Mouse (Mus musculus) CD4-positive, CD25-positive, alpha-beta regulatory T cell, adult 2 months (primary cell): ENCODE data around the gene B3galt1.

ENCODE experiments used
- DNase-seq: peaks from one replicate; pipeline ENCODE4 v3.0.0-alpha.2; 2012; ENCODE audit warnings: low read depth, low spot score

The B3galt1 gene

DNA sequence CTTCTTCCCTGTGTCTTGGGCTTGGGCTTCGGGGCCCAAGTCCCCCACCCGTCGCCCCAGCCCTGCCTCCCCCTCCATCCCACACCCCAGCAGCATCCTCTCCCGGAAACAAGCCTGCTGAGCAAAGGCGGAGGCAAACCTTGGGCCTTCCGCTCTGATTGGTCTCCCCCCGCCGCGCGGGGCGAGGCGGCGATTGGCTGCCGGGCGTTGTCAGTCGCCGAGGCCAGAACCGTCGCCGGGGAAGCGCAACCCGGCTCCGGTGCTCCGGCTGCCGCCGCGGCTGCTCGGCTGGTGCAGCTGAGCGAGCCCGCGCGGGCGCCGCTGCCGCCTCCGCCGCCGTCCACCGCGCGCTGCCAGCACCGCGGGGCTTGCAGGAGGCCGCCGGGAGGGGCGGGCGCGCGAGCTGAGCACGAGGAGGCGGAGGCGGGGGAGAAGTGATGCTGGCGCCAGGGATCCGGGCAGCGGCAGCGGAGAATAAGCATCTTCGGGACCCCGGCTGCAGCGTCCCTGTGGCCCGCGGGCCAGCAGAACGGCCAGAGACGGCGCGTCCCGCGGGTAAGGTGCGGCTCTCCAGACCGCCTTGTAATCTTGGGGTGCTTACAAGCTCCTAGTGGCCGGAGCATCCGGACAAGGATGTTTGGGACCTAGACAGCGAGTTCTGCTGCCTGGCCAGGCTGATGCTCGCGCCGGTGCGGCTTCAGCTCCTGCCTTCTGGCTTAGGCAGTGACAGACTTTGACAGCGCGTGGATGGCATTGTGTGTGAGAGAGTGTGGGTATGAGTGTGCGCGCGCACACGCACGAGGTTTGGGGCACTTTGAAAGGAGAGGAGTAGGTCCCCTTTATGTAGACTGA lies at the start of gene B3galt1:
TSS of gene B3galt1 (plus strand) at position 392 of the 852 bp plus-strand sequence.
- DNase-seq = peak; percentile 54

DNA sequence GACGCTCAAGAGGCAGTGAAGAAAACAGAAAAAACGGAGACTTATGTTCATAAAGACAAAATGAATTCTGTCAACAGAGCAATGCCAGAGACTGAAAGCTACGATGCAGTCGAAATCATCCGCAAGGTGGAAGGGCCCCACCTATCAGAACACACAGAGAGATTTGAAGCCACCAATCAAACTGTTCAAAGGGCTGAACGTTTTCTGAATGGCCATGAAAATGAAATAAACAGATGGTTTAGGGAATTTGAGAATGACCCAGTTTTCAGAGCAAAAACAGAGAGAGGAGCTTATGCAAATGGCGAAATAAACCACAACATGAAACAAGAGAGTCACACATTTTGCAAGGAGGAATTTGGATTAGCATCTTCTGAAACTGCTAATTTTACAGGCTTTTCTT lies 49.3 kb upstream of the B3galt1 start:
- no peak for DNase-seq

DNA sequence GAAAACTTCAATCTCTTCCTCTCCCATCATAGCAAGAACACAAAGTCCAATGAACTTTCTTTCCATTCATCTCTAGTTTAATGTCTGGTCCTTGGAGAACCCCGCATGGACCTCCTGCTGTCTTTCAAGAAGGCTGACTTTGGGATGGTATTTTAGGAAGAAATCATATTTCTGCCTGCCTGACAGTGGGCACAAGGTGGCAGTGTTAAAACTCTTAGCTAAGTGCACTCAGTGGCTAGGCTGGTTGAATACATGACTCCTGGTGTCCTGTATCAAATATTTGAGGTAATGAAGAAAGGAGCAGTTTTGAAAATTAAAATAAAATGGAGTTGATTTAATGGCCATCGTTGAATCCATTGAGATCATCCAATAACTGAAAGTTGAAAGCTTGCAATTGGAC lies 30.3 kb upstream of the B3galt1 start:
- DNase-seq = no peak

DNA sequence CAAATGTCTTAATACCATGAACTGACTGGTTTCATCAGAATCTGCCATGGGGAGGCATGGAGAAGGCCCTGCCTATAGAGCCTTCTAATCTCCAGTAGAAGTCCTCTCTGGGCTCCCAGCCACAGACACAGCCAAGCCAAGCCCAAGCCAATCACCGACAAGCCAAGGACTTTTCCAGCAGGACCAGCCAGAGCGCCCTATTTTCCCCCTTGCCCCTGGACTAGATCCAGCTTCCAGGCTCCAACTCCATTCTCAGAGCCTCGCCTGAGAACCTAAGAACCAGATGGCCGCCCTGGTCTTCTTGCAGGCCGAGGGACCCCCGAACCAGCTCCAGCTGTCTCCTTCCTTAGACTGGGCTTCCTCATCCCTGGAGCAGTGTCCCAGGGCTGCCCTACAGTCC lies 26.2 kb upstream of the B3galt1 start:
- no peak for DNase-seq

- DNase-seq = no peak
Measured at GRCm38 (mm10) chr2:67541957-67542696, 23.5 kb upstream of the B3galt1 start.

GRCm38 (mm10) chr2:67544426-67544825 lies 21.2 kb upstream of the B3galt1 start:
- no peak for DNase-seq

- no peak for DNase-seq
Measured at GRCm38 (mm10) chr2:67564851-67565479, 706 bp upstream of the B3galt1 start.

- DNase-seq = no peak
Measured at GRCm38 (mm10) chr2:67566566-67566965, 895 bp downstream of the B3galt1 start.

DNA sequence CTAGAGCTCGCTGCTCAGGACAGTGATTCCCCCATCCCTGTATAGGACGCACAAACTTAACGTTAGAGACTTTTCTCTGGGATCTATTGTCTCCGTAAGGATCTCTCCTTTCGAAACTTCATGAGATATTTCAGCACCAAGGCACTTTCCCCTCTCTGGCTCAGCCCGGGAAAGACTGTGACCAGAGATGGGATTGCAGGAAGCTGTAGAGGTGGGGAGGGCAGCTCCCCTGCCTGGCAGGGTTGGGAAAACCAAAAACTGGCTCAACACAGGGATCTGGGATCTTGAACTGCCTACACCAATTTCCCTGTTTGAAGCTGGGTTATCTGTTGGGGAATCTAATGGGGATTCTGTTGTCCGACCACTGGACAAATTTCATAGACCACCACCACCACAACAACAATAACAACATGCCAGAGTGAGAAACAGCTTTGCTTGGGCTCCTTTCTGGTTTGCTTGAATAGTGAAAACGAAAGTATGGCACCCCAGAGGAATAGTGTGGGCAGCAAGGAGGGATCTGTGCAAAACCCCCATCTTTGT lies 1.5 kb downstream of the B3galt1 start:
- no peak for DNase-seq

GRCm38 (mm10) chr2:67576634-67577033 lies 11.0 kb downstream of the B3galt1 start:
- no peak for DNase-seq

DNA sequence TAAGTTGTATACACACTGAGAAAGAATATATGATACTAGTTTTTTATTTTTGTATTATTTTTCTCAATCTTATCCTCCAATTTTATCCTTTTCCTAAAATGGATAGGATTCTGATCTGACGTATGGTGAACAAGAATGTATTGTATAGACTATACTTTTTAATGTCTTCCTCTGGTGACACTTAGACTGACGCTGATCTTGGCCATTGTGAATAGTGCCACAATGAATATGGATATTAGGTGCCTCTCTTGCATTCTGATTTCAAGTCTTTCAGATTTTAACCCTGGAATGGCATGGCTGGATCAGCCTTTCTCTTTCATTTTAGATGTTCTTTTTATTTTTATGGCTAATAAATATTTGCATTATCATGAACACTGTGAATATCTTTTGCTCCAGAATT lies 17.4 kb downstream of the B3galt1 start:
- no peak for DNase-seq

DNA sequence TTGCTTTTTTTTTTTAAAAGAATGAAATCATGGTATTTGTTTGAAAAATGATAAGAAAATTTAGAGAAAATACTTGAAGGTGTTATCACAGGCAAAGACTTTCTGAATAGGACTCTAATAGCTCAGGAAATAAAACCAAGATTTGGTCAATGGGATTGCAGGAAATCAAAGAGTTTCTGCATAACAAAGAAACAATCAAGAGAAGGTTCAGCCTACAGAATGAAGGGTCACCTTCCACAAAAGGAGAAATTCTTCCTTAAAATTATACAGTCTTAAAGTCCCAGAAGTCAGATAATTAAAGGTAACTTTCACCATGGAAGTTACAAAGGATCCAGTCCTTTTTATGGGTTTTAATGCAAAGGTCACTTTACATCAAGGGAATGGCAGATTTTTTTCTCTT lies 24.7 kb downstream of the B3galt1 start:
- no peak for DNase-seq

DNA sequence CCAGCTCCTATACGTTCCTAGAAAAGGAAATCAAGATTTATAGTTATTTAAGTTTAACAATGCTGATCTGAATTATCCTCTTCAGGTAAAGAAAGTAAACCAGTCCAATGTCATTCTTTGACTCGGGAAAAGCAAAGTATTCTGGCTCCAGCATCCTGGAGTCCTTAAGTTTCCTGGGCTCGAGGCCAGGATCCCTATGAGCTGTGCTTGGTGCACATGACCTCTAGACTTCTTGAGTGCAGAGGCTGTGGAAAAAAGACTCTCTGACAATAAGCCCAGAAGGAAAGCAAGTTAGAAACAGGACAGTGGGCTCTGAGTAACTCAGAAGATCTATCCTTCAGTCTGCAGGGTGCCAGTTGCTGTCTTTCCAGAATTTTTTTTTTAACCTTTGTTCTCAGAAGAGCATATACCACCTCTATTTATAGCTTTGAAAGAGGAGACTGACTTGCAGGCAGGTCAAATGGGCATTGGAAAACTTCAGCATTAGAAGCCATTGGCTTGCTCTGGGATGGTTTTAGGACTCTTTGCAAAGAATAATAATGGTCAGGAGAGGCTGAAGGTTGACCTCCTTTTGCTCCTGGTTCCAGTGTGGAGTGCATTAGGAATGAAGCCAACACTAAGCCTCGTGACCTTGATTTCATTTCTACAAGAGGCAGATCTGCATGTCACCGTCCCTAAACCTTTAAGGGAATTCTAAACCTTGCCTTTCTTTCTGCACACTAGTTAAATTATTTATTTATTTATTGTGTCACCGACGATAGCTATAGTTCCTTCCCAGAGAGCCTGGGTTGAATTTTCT lies 26.4 kb downstream of the B3galt1 start:
- DNase-seq = no peak

DNA sequence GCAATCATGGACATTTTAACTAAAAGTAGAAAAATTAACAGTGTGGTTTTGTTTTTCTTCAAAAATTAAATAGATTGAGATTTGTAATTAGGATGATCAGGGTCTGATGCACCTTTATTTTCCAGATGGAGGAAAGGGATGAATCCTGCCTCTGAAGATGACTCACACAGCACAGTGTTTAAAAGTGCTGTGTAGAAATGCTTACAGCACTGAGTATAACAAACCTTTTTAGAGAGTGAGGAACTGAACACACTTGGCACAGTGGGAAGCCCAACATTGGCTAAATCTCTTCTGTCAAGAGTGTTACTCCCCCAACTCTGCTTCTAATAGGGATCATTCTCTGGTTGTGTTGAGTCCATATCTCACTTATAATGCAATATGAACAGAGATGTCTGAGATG lies 57.2 kb downstream of the B3galt1 start:
- no peak for DNase-seq

GRCm38 (mm10) chr2:67627667-67628066 lies 62.0 kb downstream of the B3galt1 start:
- no peak for DNase-seq

GRCm38 (mm10) chr2:67628289-67628688 lies 62.6 kb downstream of the B3galt1 start:
- DNase-seq = no peak

GRCm38 (mm10) chr2:67654847-67655246 lies 89.2 kb downstream of the B3galt1 start:
- no peak for DNase-seq

GRCm38 (mm10) chr2:67657372-67657771 lies 91.7 kb downstream of the B3galt1 start:
- DNase-seq = no peak

GRCm38 (mm10) chr2:67658091-67658490 lies 92.4 kb downstream of the B3galt1 start:
- no peak for DNase-seq

GRCm38 (mm10) chr2:67671721-67672120 lies 106.0 kb downstream of the B3galt1 start:
- no peak for DNase-seq

DNA sequence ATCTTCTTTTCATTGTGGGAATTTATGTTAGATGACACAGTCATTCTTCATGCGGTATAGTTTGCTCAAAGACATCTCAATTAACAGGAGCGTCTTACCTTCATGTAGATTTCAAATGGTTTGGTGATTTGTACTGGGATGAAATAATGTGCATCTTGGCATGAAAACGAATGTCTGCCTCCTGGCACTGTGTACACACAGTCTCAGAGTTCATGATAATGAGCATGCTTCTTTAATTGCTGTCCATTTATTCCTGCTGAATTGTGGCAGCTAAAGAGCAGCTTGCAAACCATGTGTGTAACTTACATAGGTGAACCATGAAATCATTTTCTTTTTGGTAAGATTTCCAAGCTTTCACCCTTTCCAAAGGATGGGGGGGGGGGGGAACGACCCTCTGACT lies 112.0 kb downstream of the B3galt1 start:
- DNase-seq = no peak
